8 mouse cellular contexts compared by ENCODE assay signal in the genomic region with DNA sequence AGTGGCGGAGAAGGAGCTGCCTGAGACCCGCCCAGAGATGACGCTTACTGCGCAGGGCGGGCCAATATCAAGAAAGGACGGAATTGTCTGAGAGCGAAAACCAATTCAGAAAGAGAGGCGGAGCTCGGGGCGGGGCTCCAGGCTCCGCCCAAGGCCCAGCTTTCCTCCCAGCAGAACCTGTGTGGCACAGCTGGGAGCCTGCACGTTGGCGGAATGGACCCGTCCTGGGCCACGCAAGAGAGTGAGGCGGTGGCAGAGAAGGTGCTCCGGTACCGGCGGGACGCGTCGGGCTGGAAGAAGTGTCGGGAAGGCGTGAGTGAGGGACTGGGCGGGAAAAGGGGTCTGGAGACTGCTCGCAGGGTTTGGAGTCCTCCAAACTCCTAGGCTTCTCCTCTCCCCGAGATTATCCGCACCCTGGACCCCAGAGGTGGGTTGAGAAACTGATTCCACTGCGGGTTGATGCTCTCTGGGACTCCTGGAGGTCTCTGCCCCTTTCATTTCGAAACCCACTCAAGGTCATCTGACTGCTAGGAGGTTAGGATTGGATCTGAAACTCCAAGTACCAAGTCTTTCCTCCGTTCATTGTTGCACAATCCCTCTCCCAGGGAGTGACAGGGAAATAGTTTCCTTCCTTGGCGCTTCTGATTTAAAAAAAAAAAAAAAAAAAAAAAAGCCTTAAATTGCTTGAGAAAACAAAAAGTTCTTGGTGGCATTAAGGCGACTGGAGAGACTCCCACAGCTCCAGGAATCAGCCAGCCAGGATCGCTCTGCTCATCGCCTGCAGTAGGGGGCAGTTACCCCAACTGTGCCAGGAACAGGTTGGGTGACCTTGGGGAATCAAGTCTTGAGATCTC. TPM values are rescaled to one million over a fixed set of nuclear protein-coding genes. Genes with fewer than 3 reads are reported as not detected.
A peak's percentile ranks its signal among the peaks of the same experiment; 100 is the strongest.
DNase-seq lines count a peak whose midpoint lies in the region; ATAC-seq and TF ChIP-seq lines count a peak whose summit lies in the region.

A gene (plus strand): TSS at position 132 of the 854 bp plus-strand sequence.

- no peaks in the 10 kb centered on the region for H3K36me3 ChIP-seq in hindbrain, postnatal 0 days (ENCODE audit: insufficient read depth, low read length)

- H3K27ac ChIP-seq in gastrocnemius, adult 2 months = peak within 1 kb of the TSS; percentile 89
- peak within 1 kb of the TSS; percentile 66; the same call in 1 of the 2 replicates for H3K27ac ChIP-seq in hindbrain, postnatal 0 days
- peak within 1 kb of the TSS; percentile 80 for H3K27ac ChIP-seq in left cerebral cortex, adult 2 months

- no peak for TF ChIP-seq CTCF in gastrocnemius, adult 2 months (IDR thresholded peaks at IDR 0.05)
- TF ChIP-seq CTCF in hindbrain, postnatal 0 days (IDR thresholded peaks at IDR 0.05; ENCODE audit: low read depth) = no peak; the same call in 1 of the 2 replicates
- no peak; the same call in 1 of the 2 replicates for TF ChIP-seq CTCF in left cerebral cortex, adult 2 months (IDR thresholded peaks at IDR 0.05)

- peak within 1 kb of the TSS; percentile 62 for H3K9ac ChIP-seq in hindbrain, postnatal 0 days (replicated peaks; ENCODE audit: low read length)

- H3K4me1 ChIP-seq in hindbrain, postnatal 0 days (ENCODE audit: insufficient read depth, low read length) = peaks cover 15% of the 10 kb centered on the region; the same call in 1 of the 2 replicates

- intact Hi-C loops in gastrocnemius, adult 2 months (cut with DNase I) = no loop called here
- intact Hi-C loops in left cerebral cortex, adult 2 months (cut with DNase I) = no loop called here

- H3K4me2 ChIP-seq in hindbrain, postnatal 0 days (ENCODE audit: low read depth, low read length) = peak within 1 kb of the TSS; percentile 85

- peak; percentile 97 for ATAC-seq in hindbrain, postnatal 0 days
- peak; percentile 94 for ATAC-seq in megakaryocyte, adult 5-6 weeks (ENCODE audit: poor library complexity, severe bottlenecking)

- H3K4me3 ChIP-seq in gastrocnemius, adult 2 months = peak within 1 kb of the TSS; percentile 81
- peak within 1 kb of the TSS; percentile 70 for H3K4me3 ChIP-seq in hindbrain, postnatal 0 days (ENCODE audit: low read length)
- peak within 1 kb of the TSS; percentile 64 for H3K4me3 ChIP-seq in left cerebral cortex, adult 2 months

- DNase-seq in WW6 (ENCODE audit: low read depth, low spot score) = peak; percentile 78
- peak; percentile 59 to 75 for DNase-seq in cerebellum, postnatal 4 days (ENCODE audit: low spot score in 2 of 2)
- peak; percentile 96 for DNase-seq in gastrocnemius, adult 2 months
- DNase-seq in hindbrain, postnatal 0 days (ENCODE audit: low spot score) = peak; percentile 95
- DNase-seq in left cerebral cortex, adult 2 months (ENCODE audit: extremely low spot score in 1 of 2, low spot score in 2 of 2) = peak; percentile 86 to 89
- DNase-seq in right cerebral cortex, adult 2 months (ENCODE audit: low spot score in 2 of 2) = peak; percentile 86 to 90
- peak; percentile 94 for DNase-seq in urinary bladder, postnatal 14 days (ENCODE audit: low spot score)

- H3K9me3 ChIP-seq in hindbrain, postnatal 0 days (ENCODE audit: low read length) = no peaks in the 10 kb centered on the region

- no peaks in the 10 kb centered on the region for H3K27me3 ChIP-seq in hindbrain, postnatal 0 days (ENCODE audit: insufficient read depth, low read length)

- under 1% methylated on average over 32 of the region's 35 CpGs for WGBS in hindbrain, postnatal 0 days

RNA-seq across cellular contexts. Expression of the gene that starts here (rescaled TPM):
- 1 to 10 TPM; 3.7 to 4.9 TPM for total RNA-seq in gastrocnemius, adult 2 months (2021)
- total RNA-seq in hindbrain, postnatal 0 days (2014; rRNA removed) = 6.1 and 7.5 TPM in 2 replicates
- 6.6 and 7.8 TPM in 2 replicates for polyA plus RNA-seq in hindbrain, postnatal 0 days (2015; fragmentation: Nextera tagmentation; extraction: Ambion mirVana)
- total RNA-seq in left cerebral cortex, adult 2 months (2021) = 1 to 10 TPM; 6.8 to 7.4 TPM
- 14.5 and 16.4 TPM in 2 replicates for total RNA-seq in megakaryocyte, adult 5-6 weeks (2015)
- 15.0 and 17.3 TPM in 2 replicates for total RNA-seq in megakaryocyte, adult 5-6 weeks (2017)

Comparison
In these comparisons a context has a peak if more than half of its experiments do, and no peak if none do; other contexts are left out.
1. Peak in every context shown above with its lines: DNase-seq, ATAC-seq, H3K4me3 ChIP-seq and H3K27ac ChIP-seq.